ENCODE assay signal across 8 mouse cellular contexts in genomic region chr11:50601641-50602355, GRCm38 (mm10). TPM values are rescaled to one million over a fixed set of nuclear protein-coding genes. Genes with fewer than 3 reads are reported as not detected.
DNase-seq lines count a peak whose midpoint lies in the region; ATAC-seq lines count a peak whose summit lies in the region.

TSS of gene Adamts2 (plus strand) at chr11:50602084.

- ATAC-seq in megakaryocyte-erythroid progenitor cell, adult 5-6 weeks (replicated peaks; ENCODE audit: low FRiP score, low TSS enrichment, poor library complexity, severe bottlenecking) = 0 out of 2 replicates have a peak, but pooled peaks have one; percentile 56

- no peak within 1 kb of the TSS for H3K27ac ChIP-seq in brown adipose tissue, adult 24 weeks (replicated peaks; ENCODE audit: low read depth, low read length)

- H3K4me1 ChIP-seq in brown adipose tissue, adult 24 weeks (ENCODE audit: control insufficient read depth, insufficient read depth, insufficient read length, low read length) = no peaks in the 10 kb centered on the region

- DNase-seq in Muller cell, postnatal 12 days (ENCODE audit: inconsistent ontology term) = peak; percentile 81
- DNase-seq in forelimb bud, embryonic 11.5 days (ENCODE audit: low read depth, low spot score) = peak; percentile 58
- DNase-seq in heart, postnatal 4 days = peak; percentile 81
- DNase-seq in left cerebral cortex, postnatal 25 days (ENCODE audit: low spot score in 2 of 2) = peak; percentile 27 to 45
- DNase-seq in right cerebral cortex, postnatal 4 days = peak; percentile 61
- no peak for DNase-seq in spleen, postnatal 4 days (ENCODE audit: low spot score in 2 of 2)

- intact Hi-C loops in left cerebral cortex, postnatal 25 days (cut with DNase I) = loop anchor here (5.0 kb wide), 3 partner anchors 144 to 166 kb away; no protein-coding TSS in a partner anchor

- peak within 1 kb of the TSS; percentile 74 for H3K4me3 ChIP-seq in brown adipose tissue, adult 24 weeks (ENCODE audit: insufficient read depth, low read depth, low read length)

RNA-seq across cellular contexts. Expression of gene Adamts2, which starts in this region (rescaled TPM):
- 5.2 and 6.1 TPM in 2 replicates for polyA plus RNA-seq in brown adipose tissue, adult 24 weeks (2012; ENCODE audit: insufficient read depth, insufficient read length, missing spikeins)
- total RNA-seq in heart, postnatal 4 days (2021) = 10 to 100 TPM; 28.5 to 32.0 TPM
- 10 to 100 TPM in 1 of 2 experiments, 1 to 10 TPM in 1; 9.7 to 12.4 TPM for total RNA-seq in left cerebral cortex, postnatal 25 days (2021)
- not detected in 2 replicates for total RNA-seq in megakaryocyte-erythroid progenitor cell, adult 5-6 weeks (2014; fragmentation: Nextera tagmentation)
- not detected in 2 replicates for total RNA-seq in megakaryocyte-erythroid progenitor cell, adult 5-6 weeks (2017)

Comparison
In these comparisons a context has a peak if more than half of its experiments do, and no peak if none do; other contexts are left out.
1. RNA of gene Adamts2 (total RNA-seq): 28.5 to 32.0 TPM in heart, postnatal 4 days and 9.7 to 12.4 TPM in left cerebral cortex, postnatal 25 days; not detected in megakaryocyte-erythroid progenitor cell, adult 5-6 weeks; every median in the first group is over 10 times any median in the second.
2. Peak in ATAC-seq in megakaryocyte-erythroid progenitor cell, adult 5-6 weeks; RNA of the gene not detected or under 1 TPM.
3. DNase-seq: peak in Muller cell, postnatal 12 days (single experiment), forelimb bud, embryonic 11.5 days (single experiment), heart, postnatal 4 days (single experiment), left cerebral cortex, postnatal 25 days (2 of 2) and right cerebral cortex, postnatal 4 days (single experiment); none in spleen, postnatal 4 days (0 of 2).